Mouse (Mus musculus): ENCODE data around the gene Ermp1. TPM values are rescaled to one million over a fixed set of nuclear protein-coding genes. Genes with fewer than 3 reads are reported as not detected.

Gene Ermp1
- polyA plus RNA-seq, 1 experiment from 2014 or later, result 11.7 TPM

GRCm38 (mm10) chr19:29658836-29659235 is 10.6 kb upstream of the Ermp1 start:
- WGBS, result 88% methylated on average over 4 of the region's 4 CpGs
- Histone ChIP-seq H3K4me1 (no peaks in the 10 kb centered on the region), H3K4me3 (replicated peaks) (no peak overlapping the region), H3K9me3 (replicated peaks) (no peaks in the 10 kb centered on the region), H3K4me2 (no peak overlapping the region), H3K9ac (replicated peaks) (no peak overlapping the region), H3K27me3 (replicated peaks) (no peaks in the 10 kb centered on the region), H3K36me3 (no peaks in the 10 kb centered on the region), H3K27ac (replicated peaks) (no peak overlapping the region)
- no peak for ATAC-seq (ENCODE audit: low FRiP score)

GRCm38 (mm10) chr19:29657558-29657957 is 9.3 kb upstream of the Ermp1 start:
- no peaks in the 10 kb centered on the region for H3K9me3 ChIP-seq (replicated peaks)
- H3K36me3 ChIP-seq, result no peaks in the 10 kb centered on the region
- no peak overlapping the region for H3K4me3 ChIP-seq (replicated peaks)
- H3K27me3 ChIP-seq (replicated peaks), result no peaks in the 10 kb centered on the region
- H3K4me2 ChIP-seq, result no peak overlapping the region
- H3K4me1 ChIP-seq, result no peaks in the 10 kb centered on the region
- ATAC-seq (ENCODE audit: low FRiP score), result no peak
- no peak overlapping the region for H3K27ac ChIP-seq (replicated peaks)
- H3K9ac ChIP-seq (replicated peaks), result no peak overlapping the region
- 91% methylated on average over 2 of the region's 2 CpGs for WGBS

GRCm38 (mm10) chr19:29657033-29657432 is 8.8 kb upstream of the Ermp1 start:
- no peak overlapping the region for H3K9ac ChIP-seq (replicated peaks)
- H3K27ac ChIP-seq (replicated peaks), result no peak overlapping the region
- H3K9me3 ChIP-seq (replicated peaks), result no peaks in the 10 kb centered on the region
- H3K4me1 ChIP-seq, result no peaks in the 10 kb centered on the region
- no peak overlapping the region for H3K4me2 ChIP-seq
- H3K4me3 ChIP-seq (replicated peaks), result no peak overlapping the region
- no peak for ATAC-seq (ENCODE audit: low FRiP score)
- H3K36me3 ChIP-seq, result no peaks in the 10 kb centered on the region
- WGBS, result 68% methylated on average over 3 of the region's 3 CpGs
- no peaks in the 10 kb centered on the region for H3K27me3 ChIP-seq (replicated peaks)

GRCm38 (mm10) chr19:29656620-29657019 is 8.4 kb upstream of the Ermp1 start:
- Histone ChIP-seq H3K9ac (replicated peaks) (no peak overlapping the region), H3K36me3 (no peaks in the 10 kb centered on the region), H3K9me3 (replicated peaks) (no peaks in the 10 kb centered on the region), H3K27me3 (replicated peaks) (no peaks in the 10 kb centered on the region), H3K27ac (replicated peaks) (no peak overlapping the region), H3K4me1 (no peaks in the 10 kb centered on the region), H3K4me3 (replicated peaks) (no peak overlapping the region), H3K4me2 (no peak overlapping the region)
- ATAC-seq (ENCODE audit: low FRiP score), result no peak
- 92% methylated on average over 5 of the region's 5 CpGs for WGBS

GRCm38 (mm10) chr19:29656029-29656428 is 7.8 kb upstream of the Ermp1 start:
- Histone ChIP-seq H3K4me1 (no peaks in the 10 kb centered on the region), H3K4me3 (replicated peaks) (no peak overlapping the region), H3K9ac (replicated peaks) (no peak overlapping the region), H3K27ac (replicated peaks) (no peak overlapping the region), H3K27me3 (replicated peaks) (no peaks in the 10 kb centered on the region), H3K36me3 (no peaks in the 10 kb centered on the region), H3K4me2 (no peak overlapping the region), H3K9me3 (replicated peaks) (no peaks in the 10 kb centered on the region)
- no peak for ATAC-seq (ENCODE audit: low FRiP score)
- WGBS, result 84% methylated on average over 4 of the region's 4 CpGs

GRCm38 (mm10) chr19:29655148-29655547 is 6.9 kb upstream of the Ermp1 start:
- WGBS, result 9% methylated on average over 6 of the region's 6 CpGs
- H3K4me1 ChIP-seq, result no peaks in the 10 kb centered on the region
- no peak overlapping the region for H3K4me2 ChIP-seq
- no peak overlapping the region for H3K9ac ChIP-seq (replicated peaks)
- H3K36me3 ChIP-seq, result no peaks in the 10 kb centered on the region
- H3K27me3 ChIP-seq (replicated peaks), result no peaks in the 10 kb centered on the region
- ATAC-seq (ENCODE audit: low FRiP score), result no peak
- no peaks in the 10 kb centered on the region for H3K9me3 ChIP-seq (replicated peaks)
- no peak overlapping the region for H3K4me3 ChIP-seq (replicated peaks)
- no peak overlapping the region for H3K27ac ChIP-seq (replicated peaks)

- H3K36me3 ChIP-seq, result no peaks in the 10 kb centered on the region
- no peak overlapping the region for H3K27ac ChIP-seq (replicated peaks)
- H3K4me1 ChIP-seq, result no peaks in the 10 kb centered on the region
- 83% methylated on average over 9 of the region's 9 CpGs for WGBS
- no peaks in the 10 kb centered on the region for H3K27me3 ChIP-seq (replicated peaks)
- no peak for ATAC-seq (ENCODE audit: low FRiP score)
- H3K9me3 ChIP-seq (replicated peaks), result no peaks in the 10 kb centered on the region
- no peak overlapping the region for H3K9ac ChIP-seq (replicated peaks)
- H3K4me3 ChIP-seq (replicated peaks), result no peak overlapping the region
- H3K4me2 ChIP-seq, result no peak overlapping the region
These were observed 5.6 kb upstream of the Ermp1 start for GRCm38 (mm10) chr19:29653768-29654265.

GRCm38 (mm10) chr19:29649683-29650082 is 1.5 kb upstream of the Ermp1 start:
- Histone ChIP-seq H3K4me2 (no peak overlapping the region), H3K27me3 (replicated peaks) (no peaks in the 10 kb centered on the region), H3K27ac (replicated peaks) (no peak overlapping the region), H3K9ac (replicated peaks) (no peak overlapping the region), H3K9me3 (replicated peaks) (0 out of 2 replicates have a peak, but pooled peaks cover 4% of the 10 kb centered on the region), H3K36me3 (peaks cover 5% of the 10 kb centered on the region; the same call in 1 of the 2 replicates), H3K4me1 (peaks cover 12% of the 10 kb centered on the region), H3K4me3 (replicated peaks) (no peak overlapping the region)
- no peak for ATAC-seq (ENCODE audit: low FRiP score)
- 76% methylated on average over 1 of the region's 1 CpGs for WGBS

GRCm38 (mm10) chr19:29648550-29648914 is 317 bp upstream of the Ermp1 start:
- no peaks in the 10 kb centered on the region for H3K27me3 ChIP-seq (replicated peaks)
- H3K4me3 ChIP-seq (replicated peaks), result peak overlapping the region; percentile 94
- 31% methylated on average over 4 of the region's 4 CpGs for WGBS
- H3K9ac ChIP-seq (replicated peaks), result 0 out of 2 replicates have a peak overlapping the region, but pooled peaks have one; percentile 6
- peak overlapping the region; percentile 63 for H3K4me2 ChIP-seq
- H3K4me1 ChIP-seq, result peaks cover 12% of the 10 kb centered on the region
- peaks cover 5% of the 10 kb centered on the region; the same call in 1 of the 2 replicates for H3K36me3 ChIP-seq
- peak overlapping the region; percentile 95 for H3K27ac ChIP-seq (replicated peaks)
- no peak for ATAC-seq (ENCODE audit: low FRiP score)
- 0 out of 2 replicates have a peak, but pooled peaks cover 4% of the 10 kb centered on the region for H3K9me3 ChIP-seq (replicated peaks)

GRCm38 (mm10) chr19:29644747-29645146 is 3.5 kb downstream of the Ermp1 start:
- 0 out of 2 replicates have a peak, but pooled peaks cover 4% of the 10 kb centered on the region for H3K9me3 ChIP-seq (replicated peaks)
- peaks cover 5% of the 10 kb centered on the region; the same call in 1 of the 2 replicates for H3K36me3 ChIP-seq
- no peaks in the 10 kb centered on the region for H3K27me3 ChIP-seq (replicated peaks)
- 98% methylated on average over 6 of the region's 6 CpGs for WGBS
- H3K4me1 ChIP-seq, result peaks cover 12% of the 10 kb centered on the region
- no peak for ATAC-seq (ENCODE audit: low FRiP score)
- no peak overlapping the region for H3K9ac ChIP-seq (replicated peaks)
- H3K4me3 ChIP-seq (replicated peaks), result no peak overlapping the region
- H3K4me2 ChIP-seq, result no peak overlapping the region
- no peak overlapping the region for H3K27ac ChIP-seq (replicated peaks)

GRCm38 (mm10) chr19:29643194-29643922 is 4.9 kb downstream of the Ermp1 start:
- 80% methylated on average over 11 of the region's 11 CpGs for WGBS
- peaks cover 5% of the 10 kb centered on the region; the same call in 1 of the 2 replicates for H3K36me3 ChIP-seq
- ATAC-seq (ENCODE audit: low FRiP score), result no peak
- H3K27me3 ChIP-seq (replicated peaks), result no peaks in the 10 kb centered on the region
- no peak overlapping the region for H3K27ac ChIP-seq (replicated peaks)
- no peak overlapping the region for H3K9ac ChIP-seq (replicated peaks)
- H3K9me3 ChIP-seq (replicated peaks), result 0 out of 2 replicates have a peak, but pooled peaks cover 4% of the 10 kb centered on the region
- no peak overlapping the region for H3K4me3 ChIP-seq (replicated peaks)
- no peak overlapping the region for H3K4me2 ChIP-seq
- H3K4me1 ChIP-seq, result peaks cover 9% of the 10 kb centered on the region

- no peak overlapping the region for H3K9ac ChIP-seq (replicated peaks)
- H3K9me3 ChIP-seq (replicated peaks), result 0 out of 2 replicates have a peak, but pooled peaks cover 4% of the 10 kb centered on the region
- H3K27me3 ChIP-seq (replicated peaks), result no peaks in the 10 kb centered on the region
- H3K4me3 ChIP-seq (replicated peaks), result no peak overlapping the region
- H3K36me3 ChIP-seq, result peaks cover 5% of the 10 kb centered on the region; the same call in 1 of the 2 replicates
- ATAC-seq (ENCODE audit: low FRiP score), result no peak
- no peak overlapping the region for H3K4me2 ChIP-seq
- 62% methylated on average over 6 of the region's 6 CpGs for WGBS
- no peak overlapping the region for H3K27ac ChIP-seq (replicated peaks)
- H3K4me1 ChIP-seq, result peaks cover 6% of the 10 kb centered on the region
These were observed 6.0 kb downstream of the Ermp1 start for GRCm38 (mm10) chr19:29642211-29642610.
